Mouse (Mus musculus): Measurements from ENCODE around the gene Sipa1l1.

DNA sequence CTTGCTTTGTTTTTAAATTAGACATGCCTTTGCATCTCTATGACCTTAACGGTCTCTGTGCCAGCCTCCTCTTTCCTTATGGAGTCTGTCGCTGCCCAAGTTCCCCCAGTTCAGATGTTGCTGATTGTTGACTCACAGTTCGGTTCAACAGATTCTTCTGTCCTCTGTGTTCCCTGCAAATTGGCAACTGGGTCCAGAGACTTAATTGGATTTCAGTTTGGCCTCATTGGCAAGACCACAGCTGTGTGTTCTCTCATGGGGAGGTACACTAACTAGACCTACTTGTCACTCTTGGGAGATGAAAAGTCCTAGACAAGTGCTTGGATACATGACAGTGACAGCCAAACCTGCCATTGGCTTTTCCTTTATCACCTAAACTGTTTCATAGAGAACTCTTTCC lies 25.7 kb upstream of the Sipa1l1 start:
- TF ChIP-seq CTCF (IDR thresholded peaks at IDR 0.05; ENCODE audit: low read depth), result no peak
- no peak for TF ChIP-seq EP300 (IDR thresholded peaks at IDR 0.05; ENCODE audit: low read depth)
